Mouse (Mus musculus): ENCODE measurements around the gene Slc51a. TPM values are rescaled to one million over a fixed set of nuclear protein-coding genes. Genes with fewer than 3 reads are reported as not detected.

Slc51a gene
- polyA plus RNA-seq, 1 experiment from 2014 or later: 0.41 TPM

DNA sequence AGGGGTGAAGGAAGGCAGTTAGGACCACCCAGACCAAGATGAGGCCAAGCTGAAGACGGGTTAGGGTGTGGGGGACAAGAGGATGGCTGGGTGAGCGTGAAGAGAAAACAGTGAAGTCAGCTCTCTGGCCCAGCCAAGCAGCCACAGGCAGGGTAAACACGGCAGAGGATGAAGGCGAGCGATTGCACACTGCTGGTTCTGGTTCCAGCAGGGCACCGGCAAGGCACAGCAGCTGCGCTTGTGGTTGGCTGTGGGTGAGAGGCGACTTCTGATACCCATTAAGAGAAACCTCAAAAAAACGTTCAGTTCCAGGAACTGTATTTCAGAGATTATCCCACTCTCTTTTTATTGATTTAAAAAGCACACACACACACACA lies 32.7 kb upstream of the Slc51a start:
- no peak overlapping the region for H3K4me2 ChIP-seq (ENCODE audit: low read depth, severe bottlenecking)
- DNase-seq (ENCODE audit: low spot score): no peak
- H3K4me3 ChIP-seq (ENCODE audit: low read depth, low read length): no peak overlapping the region
- H3K9me3 ChIP-seq (ENCODE audit: control insufficient read depth, low read length): no peaks in the 10 kb centered on the region
- no peak for ATAC-seq (ENCODE audit: insufficient number of reproducible peaks, low FRiP score, low TSS enrichment, low read depth)
- no peak overlapping the region for H3K27ac ChIP-seq (replicated peaks; ENCODE audit: low read depth, low read length)
- peaks cover 9% of the 10 kb centered on the region for H3K4me1 ChIP-seq (ENCODE audit: control insufficient read depth, insufficient read depth, low read length)
- WGBS: 64% methylated on average over 9 of the region's 9 CpGs
- H3K9ac ChIP-seq (ENCODE audit: low read length): no peak overlapping the region; the same call in 1 of the 2 replicates
- no peaks in the 10 kb centered on the region for H3K36me3 ChIP-seq (ENCODE audit: control insufficient read depth, insufficient read depth, low read length)
- no peaks in the 10 kb centered on the region for H3K27me3 ChIP-seq (ENCODE audit: control insufficient read depth, insufficient read depth, low read length)

DNA sequence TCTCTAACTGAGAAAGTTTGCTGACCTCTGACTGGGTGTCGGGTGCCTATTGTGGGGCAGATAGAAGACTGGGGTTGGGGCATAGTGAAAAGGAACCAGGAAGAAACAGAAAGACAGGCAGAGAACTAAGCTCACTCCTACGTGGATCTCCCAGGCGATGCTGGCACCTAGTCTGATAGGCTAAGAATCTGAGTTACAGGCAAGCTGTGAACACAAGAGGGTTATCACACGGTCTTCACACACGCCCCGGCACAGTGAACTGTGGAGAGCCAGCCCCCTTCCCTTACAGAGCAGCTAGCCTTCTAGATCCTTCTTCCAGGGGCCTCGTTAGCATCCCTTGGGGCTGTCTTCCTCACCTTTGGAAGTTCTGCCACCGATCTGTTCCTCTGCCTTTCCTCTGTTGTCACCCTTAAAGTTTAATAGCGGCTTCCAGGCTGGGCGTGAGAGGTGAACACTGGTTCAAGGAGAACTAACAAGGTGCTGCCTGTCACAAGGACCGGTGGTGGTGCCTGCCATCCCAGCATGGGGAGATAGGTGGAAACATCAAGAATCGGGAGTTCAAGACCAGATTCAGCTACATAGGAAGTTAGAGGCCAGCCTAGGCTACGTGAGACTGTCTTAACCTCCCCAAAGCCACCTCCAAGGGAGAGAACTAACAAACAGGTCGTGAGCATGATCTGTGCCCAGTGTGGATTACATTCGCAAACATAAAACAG lies 32.1 kb upstream of the Slc51a start:
- Histone ChIP-seq H3K36me3 (ENCODE audit: control insufficient read depth, insufficient read depth, low read length) (no peaks in the 10 kb centered on the region), H3K9ac (ENCODE audit: low read length) (no peak overlapping the region), H3K4me3 (ENCODE audit: low read depth, low read length) (no peak overlapping the region), H3K4me2 (ENCODE audit: low read depth, severe bottlenecking) (no peak overlapping the region), H3K9me3 (ENCODE audit: control insufficient read depth, low read length) (no peaks in the 10 kb centered on the region), H3K27ac (replicated peaks; ENCODE audit: low read depth, low read length) (no peak overlapping the region), H3K4me1 (ENCODE audit: control insufficient read depth, insufficient read depth, low read length) (peaks cover 11% of the 10 kb centered on the region), H3K27me3 (ENCODE audit: control insufficient read depth, insufficient read depth, low read length) (no peaks in the 10 kb centered on the region)
- ATAC-seq (ENCODE audit: insufficient number of reproducible peaks, low FRiP score, low TSS enrichment, low read depth): no peak
- 82% methylated on average over 15 of the region's 15 CpGs for WGBS
- DNase-seq (ENCODE audit: low spot score): no peak

GRCm38 (mm10) chr16:32517785-32518481 lies 30.3 kb upstream of the Slc51a start:
- no peak overlapping the region for H3K4me2 ChIP-seq (ENCODE audit: low read depth, severe bottlenecking)
- DNase-seq (ENCODE audit: low spot score) (no peak), ATAC-seq (ENCODE audit: insufficient number of reproducible peaks, low FRiP score, low TSS enrichment, low read depth) (no peak)
- no peaks in the 10 kb centered on the region for H3K36me3 ChIP-seq (ENCODE audit: control insufficient read depth, insufficient read depth, low read length)
- WGBS: 82% methylated on average over 12 of the region's 12 CpGs
- H3K4me3 ChIP-seq (ENCODE audit: low read depth, low read length): no peak overlapping the region
- H3K9ac ChIP-seq (ENCODE audit: low read length): no peak overlapping the region
- H3K27ac ChIP-seq (replicated peaks; ENCODE audit: low read depth, low read length): no peak overlapping the region
- H3K4me1 ChIP-seq (ENCODE audit: control insufficient read depth, insufficient read depth, low read length): peaks cover 12% of the 10 kb centered on the region
- no peaks in the 10 kb centered on the region for H3K27me3 ChIP-seq (ENCODE audit: control insufficient read depth, insufficient read depth, low read length)
- no peaks in the 10 kb centered on the region for H3K9me3 ChIP-seq (ENCODE audit: control insufficient read depth, low read length)

GRCm38 (mm10) chr16:32516006-32516962 lies 28.6 kb upstream of the Slc51a start:
- 14% methylated on average over 21 of the region's 21 CpGs for WGBS
- peak overlapping the region; percentile 37 for H3K4me2 ChIP-seq (ENCODE audit: low read depth, severe bottlenecking)
- no peaks in the 10 kb centered on the region for H3K36me3 ChIP-seq (ENCODE audit: control insufficient read depth, insufficient read depth, low read length)
- no peaks in the 10 kb centered on the region for H3K9me3 ChIP-seq (ENCODE audit: control insufficient read depth, low read length)
- H3K27me3 ChIP-seq (ENCODE audit: control insufficient read depth, insufficient read depth, low read length): no peaks in the 10 kb centered on the region
- peak overlapping the region; percentile 98 for H3K27ac ChIP-seq (replicated peaks; ENCODE audit: low read depth, low read length)
- peaks cover 16% of the 10 kb centered on the region for H3K4me1 ChIP-seq (ENCODE audit: control insufficient read depth, insufficient read depth, low read length)
- peak; percentile 89 for ATAC-seq (ENCODE audit: insufficient number of reproducible peaks, low FRiP score, low TSS enrichment, low read depth)
- H3K4me3 ChIP-seq (ENCODE audit: low read depth, low read length): no peak overlapping the region
- H3K9ac ChIP-seq (ENCODE audit: low read length): peak overlapping the region; percentile 61
- DNase-seq (ENCODE audit: low spot score): peak; percentile 85

DNA sequence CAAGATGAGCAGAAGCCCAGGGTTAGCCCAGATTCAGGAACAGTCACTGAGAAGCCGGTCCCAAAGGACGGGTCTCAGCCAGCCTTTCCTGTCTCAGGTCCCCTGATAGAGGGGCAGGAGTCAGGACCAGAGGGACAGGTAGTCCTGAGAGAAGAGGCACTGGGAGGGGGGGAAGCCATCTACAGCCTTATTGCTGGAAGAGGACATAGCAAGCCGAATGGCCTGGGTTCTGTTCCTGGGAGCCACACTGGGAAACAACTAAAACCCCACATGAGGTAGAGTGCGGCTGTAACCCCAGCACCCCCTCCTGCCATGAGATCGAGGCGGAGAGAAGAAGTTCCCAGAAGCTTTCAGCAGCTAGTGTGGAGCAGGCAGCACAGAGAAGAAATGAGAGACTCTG lies 26.3 kb upstream of the Slc51a start:
- H3K36me3 ChIP-seq (ENCODE audit: control insufficient read depth, insufficient read depth, low read length): no peaks in the 10 kb centered on the region
- no peak for DNase-seq (ENCODE audit: low spot score)
- H3K27ac ChIP-seq (replicated peaks; ENCODE audit: low read depth, low read length): no peak overlapping the region
- no peak overlapping the region for H3K4me3 ChIP-seq (ENCODE audit: low read depth, low read length)
- H3K4me1 ChIP-seq (ENCODE audit: control insufficient read depth, insufficient read depth, low read length): peaks cover 20% of the 10 kb centered on the region
- 95% methylated on average over 6 of the region's 6 CpGs for WGBS
- no peaks in the 10 kb centered on the region for H3K9me3 ChIP-seq (ENCODE audit: control insufficient read depth, low read length)
- H3K4me2 ChIP-seq (ENCODE audit: low read depth, severe bottlenecking): no peak overlapping the region
- ATAC-seq (ENCODE audit: insufficient number of reproducible peaks, low FRiP score, low TSS enrichment, low read depth): no peak
- no peak overlapping the region for H3K9ac ChIP-seq (ENCODE audit: low read length)
- H3K27me3 ChIP-seq (ENCODE audit: control insufficient read depth, insufficient read depth, low read length): no peaks in the 10 kb centered on the region

- H3K4me2 ChIP-seq (ENCODE audit: low read depth, severe bottlenecking): no peak overlapping the region
- no peaks in the 10 kb centered on the region for H3K36me3 ChIP-seq (ENCODE audit: control insufficient read depth, insufficient read depth, low read length)
- WGBS: 90% methylated on average over 6 of the region's 6 CpGs
- peaks cover 20% of the 10 kb centered on the region for H3K4me1 ChIP-seq (ENCODE audit: control insufficient read depth, insufficient read depth, low read length)
- H3K27me3 ChIP-seq (ENCODE audit: control insufficient read depth, insufficient read depth, low read length): no peaks in the 10 kb centered on the region
- H3K4me3 ChIP-seq (ENCODE audit: low read depth, low read length): no peak overlapping the region
- H3K9me3 ChIP-seq (ENCODE audit: control insufficient read depth, low read length): no peaks in the 10 kb centered on the region
- DNase-seq (ENCODE audit: low spot score): no peak
- no peak overlapping the region; the same call in 1 of the 2 replicates for H3K27ac ChIP-seq (replicated peaks; ENCODE audit: low read depth, low read length)
- H3K9ac ChIP-seq (ENCODE audit: low read length): no peak overlapping the region
- no peak for ATAC-seq (ENCODE audit: insufficient number of reproducible peaks, low FRiP score, low TSS enrichment, low read depth)
Observed at GRCm38 (mm10) chr16:32513401-32513800, 25.7 kb upstream of the Slc51a start.

DNA sequence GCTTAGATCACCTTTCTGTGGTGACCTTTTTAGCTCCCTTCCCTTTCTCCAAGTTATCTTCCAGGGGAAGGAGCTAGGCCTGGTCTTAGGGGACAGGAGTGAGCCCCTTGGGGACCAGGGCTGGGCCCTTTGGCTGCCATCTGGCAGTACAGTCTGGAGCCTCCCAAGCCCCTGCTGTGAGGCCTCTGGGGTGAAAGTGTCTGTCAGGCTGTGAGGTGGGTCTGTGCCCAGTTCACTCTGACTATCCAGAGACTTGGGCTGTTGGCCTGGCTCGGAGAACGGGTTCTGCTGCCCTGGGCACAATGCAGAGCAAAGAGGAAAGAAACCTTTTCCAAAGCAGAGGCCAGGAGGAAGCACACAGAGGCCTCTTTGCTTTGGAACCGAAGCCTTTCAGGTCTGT lies 25.2 kb upstream of the Slc51a start:
- Histone ChIP-seq H3K27ac (replicated peaks; ENCODE audit: low read depth, low read length) (no peak overlapping the region; the same call in 1 of the 2 replicates), H3K36me3 (ENCODE audit: control insufficient read depth, insufficient read depth, low read length) (no peaks in the 10 kb centered on the region), H3K4me2 (ENCODE audit: low read depth, severe bottlenecking) (no peak overlapping the region), H3K4me3 (ENCODE audit: low read depth, low read length) (no peak overlapping the region), H3K9me3 (ENCODE audit: control insufficient read depth, low read length) (no peaks in the 10 kb centered on the region), H3K27me3 (ENCODE audit: control insufficient read depth, insufficient read depth, low read length) (no peaks in the 10 kb centered on the region), H3K9ac (ENCODE audit: low read length) (no peak overlapping the region; the same call in 1 of the 2 replicates), H3K4me1 (ENCODE audit: control insufficient read depth, insufficient read depth, low read length) (peaks cover 20% of the 10 kb centered on the region)
- ATAC-seq (ENCODE audit: insufficient number of reproducible peaks, low FRiP score, low TSS enrichment, low read depth) (no peak), DNase-seq (ENCODE audit: low spot score) (no peak)
- WGBS: 88% methylated on average over 3 of the region's 3 CpGs

DNA sequence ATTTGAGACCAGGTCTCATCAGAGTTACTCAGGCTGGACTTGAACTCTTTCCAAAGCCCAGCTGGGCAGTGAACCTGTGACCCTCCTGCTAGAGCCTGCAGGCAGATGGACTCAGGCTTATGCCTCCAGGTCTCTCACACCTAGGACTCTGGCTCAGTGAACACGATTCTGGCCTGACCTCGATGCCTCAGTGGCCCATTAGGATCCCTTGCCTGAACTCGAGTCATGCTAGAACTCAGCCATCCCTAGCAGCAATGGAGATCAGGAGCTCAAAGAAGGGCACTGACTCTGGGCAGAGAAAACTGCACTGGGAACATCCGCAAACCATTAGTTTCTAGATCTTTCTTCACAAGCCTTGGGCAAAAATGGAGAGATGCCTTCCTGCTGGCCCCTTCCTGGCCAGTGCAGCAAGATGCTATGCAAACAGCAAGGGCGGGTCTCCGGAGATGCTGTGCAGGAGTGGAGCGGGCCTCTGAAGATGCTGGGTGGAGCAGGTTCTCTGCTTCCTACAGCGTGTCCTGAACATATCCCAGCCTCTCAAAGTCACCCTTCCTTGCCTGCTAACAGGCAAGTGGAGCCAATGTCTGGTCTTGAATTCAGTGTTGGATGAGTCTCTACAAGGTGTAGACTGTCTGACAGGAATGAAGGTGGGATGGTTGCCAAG lies 24.3 kb upstream of the Slc51a start:
- no peak for ATAC-seq (ENCODE audit: insufficient number of reproducible peaks, low FRiP score, low TSS enrichment, low read depth)
- H3K4me2 ChIP-seq (ENCODE audit: low read depth, severe bottlenecking): no peak overlapping the region
- no peak overlapping the region for H3K4me3 ChIP-seq (ENCODE audit: low read depth, low read length)
- no peaks in the 10 kb centered on the region for H3K27me3 ChIP-seq (ENCODE audit: control insufficient read depth, insufficient read depth, low read length)
- peaks cover 20% of the 10 kb centered on the region for H3K4me1 ChIP-seq (ENCODE audit: control insufficient read depth, insufficient read depth, low read length)
- no peak overlapping the region for H3K9ac ChIP-seq (ENCODE audit: low read length)
- DNase-seq (ENCODE audit: low spot score): no peak
- no peaks in the 10 kb centered on the region for H3K9me3 ChIP-seq (ENCODE audit: control insufficient read depth, low read length)
- H3K36me3 ChIP-seq (ENCODE audit: control insufficient read depth, insufficient read depth, low read length): no peaks in the 10 kb centered on the region
- WGBS: 95% methylated on average over 8 of the region's 8 CpGs
- no peak overlapping the region for H3K27ac ChIP-seq (replicated peaks; ENCODE audit: low read depth, low read length)

Measured in limb, embryonic 11.5 days (tissue).